Mouse (Mus musculus): ENCODE measurements around the gene Srp54a.

- TF ChIP-seq CTCF (IDR thresholded peaks at IDR 0.05; ENCODE audit: low read depth), result no peak
- TF ChIP-seq EP300 (IDR thresholded peaks at IDR 0.05; ENCODE audit: low read depth), result no peak
These were observed 23.4 kb upstream of the Srp54a start for GRCm38 (mm10) chr12:55056703-55057102.
